Mouse (Mus musculus): ENCODE results near the gene Tia1.

DNA sequence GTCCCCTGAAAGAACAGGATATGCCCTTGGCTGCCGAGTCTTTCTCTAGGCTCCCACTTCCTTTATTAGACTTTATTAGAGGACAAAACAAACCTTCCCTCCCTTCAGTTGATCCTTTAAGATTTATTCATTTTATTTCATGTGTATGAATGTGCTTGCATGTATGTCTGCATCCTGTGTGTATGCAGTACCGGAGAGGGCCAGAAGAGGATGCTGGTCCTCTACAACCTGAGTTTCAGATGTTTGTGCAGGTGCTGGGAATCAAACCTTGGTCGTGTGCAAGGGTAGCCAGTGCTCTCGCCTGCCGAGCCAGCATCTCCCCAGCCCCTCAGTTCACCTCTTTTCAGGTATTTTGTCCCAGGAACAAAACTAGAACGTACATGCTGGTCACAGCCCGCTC is 42.6 kb upstream of the Tia1 start:
- TF ChIP-seq CTCF (IDR thresholded peaks at IDR 0.05; ENCODE audit: low read depth) (no peak; the same call in 1 of the 2 replicates), EP300 (IDR thresholded peaks at IDR 0.05; ENCODE audit: low read depth) (no peak)
